Mouse (Mus musculus): Measurements from ENCODE around the gene Cadps.

DNA sequence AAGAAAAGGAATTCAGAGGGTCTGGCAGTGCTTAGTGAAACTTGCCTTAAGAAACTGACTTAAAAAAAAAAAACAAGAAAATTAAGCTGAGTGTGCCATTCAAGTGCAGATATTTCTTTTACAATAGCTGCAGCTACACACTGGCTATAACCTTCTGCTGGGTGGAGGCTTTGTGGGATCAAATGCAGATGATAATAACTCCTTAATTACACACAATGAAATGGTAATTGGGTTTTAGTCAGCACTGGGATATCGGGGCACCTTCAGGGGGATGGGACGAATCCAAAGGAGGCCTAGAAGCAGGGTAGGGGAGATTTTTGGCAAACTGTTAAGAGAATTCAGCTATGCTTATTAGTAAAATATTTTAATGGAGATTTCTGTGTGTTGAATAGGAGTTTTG lies 447.4 kb downstream of the Cadps start:
- TF ChIP-seq CTCF (IDR thresholded peaks at IDR 0.05; ENCODE audit: insufficient read depth, low read depth, low read length) (no peak), POLR2A (IDR thresholded peaks at IDR 0.05; ENCODE audit: insufficient read depth, low read depth, low read length) (no peak)

Measured in olfactory bulb, adult 2 months (tissue).